Comparison of ENCODE assay signal across 26 mouse cellular contexts in genomic region chr10:79800508-79800907, GRCm38 (mm10). TPM values are rescaled to one million over a fixed set of nuclear protein-coding genes. Genes with fewer than 3 reads are reported as not detected.
DNase-seq lines count a peak whose midpoint lies in the region; ATAC-seq and TF ChIP-seq lines count a peak whose summit lies in the region.
"Had no signal": no experiment of that assay in that cellular context is flagged by ENCODE, and none has a peak within 500 bp of the region (broad histone marks: within the 10 kb centered on the region; RNA-seq: fewer than 3 reads in every experiment).

No protein-coding gene starts in this region.

- 86% methylated on average over 11 of the region's 11 CpGs for WGBS in forebrain, embryonic 13.5 days
- 89% methylated on average over 11 of the region's 11 CpGs for WGBS in forebrain, embryonic 11.5 days
- 76% methylated on average over 11 of the region's 11 CpGs for WGBS in hindbrain, embryonic 13.5 days
- 68% methylated on average over 11 of the region's 11 CpGs for WGBS in hindbrain, embryonic 16.5 days

- no peak for TF ChIP-seq CTCF in left cerebral cortex, adult 2 months (IDR thresholded peaks at IDR 0.05)

- H3K4me2 ChIP-seq in forebrain, embryonic 13.5 days = no peak overlapping the region
- no peak overlapping the region for H3K4me2 ChIP-seq in forebrain, embryonic 11.5 days (ENCODE audit: low read depth, low read length, severe bottlenecking)
- H3K4me2 ChIP-seq in hindbrain, embryonic 13.5 days = no peak overlapping the region
- H3K4me2 ChIP-seq in hindbrain, embryonic 16.5 days (ENCODE audit: low read length) = no peak overlapping the region
- H3K4me2 ChIP-seq: heart, embryonic 11.5 days; liver, embryonic 12.5 days; lung, embryonic 14.5 days had no signal

- intact Hi-C loops in left cerebral cortex, adult 2 months (cut with DNase I) = no loop called here
- intact Hi-C loops in left cerebral cortex, postnatal 25 days (cut with DNase I) = no loop called here

- H3K36me3 ChIP-seq in forebrain, embryonic 13.5 days (ENCODE audit: poor library complexity, severe bottlenecking) = peaks cover 21% of the 10 kb centered on the region
- H3K36me3 ChIP-seq in forebrain, embryonic 11.5 days (ENCODE audit: control insufficient read depth, insufficient read depth, low read length) = no peaks in the 10 kb centered on the region
- H3K36me3 ChIP-seq in hindbrain, embryonic 13.5 days = peaks cover 8% of the 10 kb centered on the region
- H3K36me3 ChIP-seq in hindbrain, embryonic 16.5 days (ENCODE audit: control insufficient read depth, insufficient read depth, low read length) = no peaks in the 10 kb centered on the region
- H3K36me3 ChIP-seq: liver, embryonic 12.5 days had no signal

- ATAC-seq in forebrain, embryonic 13.5 days = no peak
- no peak for ATAC-seq in forebrain, embryonic 11.5 days (replicated peaks; ENCODE audit: low FRiP score)
- no peak for ATAC-seq in hindbrain, embryonic 13.5 days (ENCODE audit: low FRiP score)
- no peak for ATAC-seq in hindbrain, embryonic 16.5 days
- ATAC-seq in megakaryocyte progenitor cell, adult 5-6 weeks (replicated peaks; ENCODE audit: poor library complexity) = no peak
- ATAC-seq: activated CD4-positive, CD25-positive, alpha-beta regulatory T cell, adult 4 months; CD4-positive, CD25-positive, alpha-beta regulatory T cell, adult 4 months; liver, embryonic 12.5 days had no signal

- H3K9ac ChIP-seq in forebrain, embryonic 13.5 days = 0 out of 2 replicates have a peak overlapping the region, but pooled peaks have one; percentile 16
- H3K9ac ChIP-seq in forebrain, embryonic 11.5 days (ENCODE audit: low read length) = no peak overlapping the region
- H3K9ac ChIP-seq in hindbrain, embryonic 13.5 days = peak overlapping the region; percentile 53; the same call in 1 of the 2 replicates
- no peak overlapping the region for H3K9ac ChIP-seq in hindbrain, embryonic 16.5 days (ENCODE audit: low read depth, low read length)
- H3K9ac ChIP-seq: liver, embryonic 12.5 days; lung, embryonic 14.5 days had no signal

- peak overlapping the region; percentile 21; the same call in 1 of the 2 replicates for H3K27ac ChIP-seq in forebrain, embryonic 13.5 days
- no peak overlapping the region for H3K27ac ChIP-seq in forebrain, embryonic 11.5 days (ENCODE audit: low read depth, low read length)
- H3K27ac ChIP-seq in hindbrain, embryonic 13.5 days = peak overlapping the region; percentile 48
- H3K27ac ChIP-seq in hindbrain, embryonic 16.5 days (ENCODE audit: low read depth, low read length) = no peak overlapping the region; the same call in 1 of the 2 replicates
- peak overlapping the region; percentile 50; the same call in 1 of the 2 replicates for H3K27ac ChIP-seq in left cerebral cortex, adult 2 months
- H3K27ac ChIP-seq: liver, embryonic 12.5 days had no signal

- H3K9me3 ChIP-seq in forebrain, embryonic 13.5 days (replicated peaks) = no peaks in the 10 kb centered on the region
- no peaks in the 10 kb centered on the region for H3K9me3 ChIP-seq in forebrain, embryonic 11.5 days (ENCODE audit: control insufficient read depth, low read length)
- H3K9me3 ChIP-seq in hindbrain, embryonic 13.5 days = no peaks in the 10 kb centered on the region
- no peaks in the 10 kb centered on the region for H3K9me3 ChIP-seq in hindbrain, embryonic 16.5 days (ENCODE audit: control insufficient read depth, low read length)
- H3K9me3 ChIP-seq: liver, embryonic 12.5 days had no signal

- H3K4me1 ChIP-seq in forebrain, embryonic 13.5 days = peaks cover 85% of the 10 kb centered on the region
- H3K4me1 ChIP-seq in forebrain, embryonic 11.5 days (replicated peaks; ENCODE audit: control insufficient read depth, insufficient read depth, low read length) = peaks cover 25% of the 10 kb centered on the region
- H3K4me1 ChIP-seq in hindbrain, embryonic 13.5 days (replicated peaks) = peaks cover 88% of the 10 kb centered on the region
- peaks cover 48% of the 10 kb centered on the region for H3K4me1 ChIP-seq in hindbrain, embryonic 16.5 days (ENCODE audit: control insufficient read depth, insufficient read depth, low read depth, low read length)

- H3K27me3 ChIP-seq in forebrain, embryonic 13.5 days = no peaks in the 10 kb centered on the region
- H3K27me3 ChIP-seq in forebrain, embryonic 11.5 days (ENCODE audit: control insufficient read depth, insufficient read depth, low read length) = no peaks in the 10 kb centered on the region
- H3K27me3 ChIP-seq in hindbrain, embryonic 13.5 days = no peaks in the 10 kb centered on the region
- H3K27me3 ChIP-seq in hindbrain, embryonic 16.5 days (replicated peaks; ENCODE audit: control insufficient read depth, insufficient read depth, low read length) = no peaks in the 10 kb centered on the region

- no peak overlapping the region for H3K4me3 ChIP-seq in forebrain, embryonic 13.5 days
- no peak overlapping the region for H3K4me3 ChIP-seq in forebrain, embryonic 11.5 days (ENCODE audit: low read depth, low read length)
- no peak overlapping the region for H3K4me3 ChIP-seq in hindbrain, embryonic 13.5 days
- no peak overlapping the region for H3K4me3 ChIP-seq in hindbrain, embryonic 16.5 days (ENCODE audit: low read length)
- H3K4me3 ChIP-seq in left cerebral cortex, adult 2 months = no peak overlapping the region
- H3K4me3 ChIP-seq: liver, embryonic 12.5 days; myocyte had no signal

- no peak for DNase-seq in forebrain, embryonic 11.5 days (ENCODE audit: low spot score)
- DNase-seq in left cerebral cortex, adult 2 months (ENCODE audit: extremely low spot score in 1 of 2, low spot score in 2 of 2) = no peak
- DNase-seq in left cerebral cortex, postnatal 25 days (ENCODE audit: low spot score in 2 of 2) = no peak
- DNase-seq in kidney, postnatal 36 days = peak; percentile 64 to 72
- DNase-seq: adrenal gland, postnatal 10 days; cerebellum, adult 9-10 months; heart, postnatal 4 days; layer of hippocampus, postnatal 36 days; lung, embryonic 14.5 days; lung, postnatal 36 days; right cerebral cortex, postnatal 25 days; thymus, postnatal 4 days had no signal

RNA-seq across cellular contexts. Expression of gene Palm, which starts 7.1 kb away (rescaled TPM):
- 214 and 234 TPM in 2 replicates for polyA plus RNA-seq in forebrain, embryonic 13.5 days (2015; fragmentation: Nextera tagmentation; extraction: Ambion mirVana)
- 140 and 157 TPM in 2 replicates for polyA plus RNA-seq in forebrain, embryonic 11.5 days (2014; fragmentation: Nextera tagmentation; extraction: Ambion mirVana)
- 240 and 252 TPM in 2 replicates for polyA plus RNA-seq in hindbrain, embryonic 13.5 days (2015; fragmentation: Nextera tagmentation; extraction: Ambion mirVana)
- polyA plus RNA-seq in hindbrain, embryonic 16.5 days (2015; fragmentation: Nextera tagmentation; extraction: Ambion mirVana) = 297 and 309 TPM in 2 replicates
- total RNA-seq in left cerebral cortex, adult 2 months (2021) = 100 to 1,000 TPM; 293 to 312 TPM
- total RNA-seq in left cerebral cortex, postnatal 25 days (2021) = 100 to 1,000 TPM; 318 to 348 TPM
- 65.3 and 71.4 TPM in 2 replicates for total RNA-seq in megakaryocyte progenitor cell, adult 5-6 weeks (2015)
- total RNA-seq in megakaryocyte progenitor cell, adult 5-6 weeks (2017) = 43.4 and 53.4 TPM in 2 replicates

RNA-seq across cellular contexts. Expression of gene Prss57, which starts 9.7 kb away (rescaled TPM):
- 0.09 and 0.13 TPM in 2 replicates for polyA plus RNA-seq in forebrain, embryonic 13.5 days (2015; fragmentation: Nextera tagmentation; extraction: Ambion mirVana)
- not detected in 2 replicates for polyA plus RNA-seq in forebrain, embryonic 11.5 days (2014; fragmentation: Nextera tagmentation; extraction: Ambion mirVana)
- polyA plus RNA-seq in hindbrain, embryonic 13.5 days (2015; fragmentation: Nextera tagmentation; extraction: Ambion mirVana) = 0.18 TPM in 1 of 2 replicates, not detected in the other
- 0.31 TPM in 1 of 2 replicates, not detected in the other for polyA plus RNA-seq in hindbrain, embryonic 16.5 days (2015; fragmentation: Nextera tagmentation; extraction: Ambion mirVana)
- under 1 TPM; 0.58 to 0.75 TPM for total RNA-seq in left cerebral cortex, adult 2 months (2021)
- total RNA-seq in left cerebral cortex, postnatal 25 days (2021) = 1 to 10 TPM in 1 of 2 experiments, under 1 TPM in 1; 0.62 to 1.1 TPM
- 160 and 189 TPM in 2 replicates for total RNA-seq in megakaryocyte progenitor cell, adult 5-6 weeks (2015)
- total RNA-seq in megakaryocyte progenitor cell, adult 5-6 weeks (2017) = 95.1 and 100.0 TPM in 2 replicates
- total RNA-seq: gastrocnemius, adult 18-20 months; gastrocnemius, postnatal 4 days; heart, postnatal 4 days had no signal
- polyA plus RNA-seq: CD4-positive, CD25-positive, alpha-beta regulatory T cell, adult 4 months; embryonic facial prominence, embryonic 11.5 days; heart, embryonic 11.5 days; lung, embryonic 14.5 days; stomach, embryonic 14.5 days had no signal

RNA-seq across cellular contexts. Expression of gene Misp, which starts 20.3 kb away (rescaled TPM):
- 0.71 and 1.1 TPM in 2 replicates for polyA plus RNA-seq in forebrain, embryonic 13.5 days (2015; fragmentation: Nextera tagmentation; extraction: Ambion mirVana)
- 0.39 and 0.99 TPM in 2 replicates for polyA plus RNA-seq in forebrain, embryonic 11.5 days (2014; fragmentation: Nextera tagmentation; extraction: Ambion mirVana)
- 0.84 and 1.0 TPM in 2 replicates for polyA plus RNA-seq in hindbrain, embryonic 13.5 days (2015; fragmentation: Nextera tagmentation; extraction: Ambion mirVana)
- polyA plus RNA-seq in hindbrain, embryonic 16.5 days (2015; fragmentation: Nextera tagmentation; extraction: Ambion mirVana) = 0.46 and 0.59 TPM in 2 replicates
- total RNA-seq in left cerebral cortex, adult 2 months (2021) = under 1 TPM; 0.59 to 0.89 TPM
- total RNA-seq in left cerebral cortex, postnatal 25 days (2021) = 1 to 10 TPM in 1 of 2 experiments, under 1 TPM in 1; 0.62 to 1.7 TPM
- not detected in 2 replicates for total RNA-seq in megakaryocyte progenitor cell, adult 5-6 weeks (2015)
- total RNA-seq in megakaryocyte progenitor cell, adult 5-6 weeks (2017) = 0.58 TPM in 1 of 2 replicates, not detected in the other
- total RNA-seq: common myeloid progenitor, adult 5-6 weeks had no signal
- polyA plus RNA-seq: activated CD4-positive, CD25-positive, alpha-beta regulatory T cell, adult 4 months had no signal

RNA-seq across cellular contexts. Expression of gene Fstl3, which starts 23.4 kb away (rescaled TPM):
- 0.40 and 0.62 TPM in 2 replicates for polyA plus RNA-seq in forebrain, embryonic 13.5 days (2015; fragmentation: Nextera tagmentation; extraction: Ambion mirVana)
- polyA plus RNA-seq in forebrain, embryonic 11.5 days (2014; fragmentation: Nextera tagmentation; extraction: Ambion mirVana) = 0.41 and 1.0 TPM in 2 replicates
- 1.3 and 1.4 TPM in 2 replicates for polyA plus RNA-seq in hindbrain, embryonic 13.5 days (2015; fragmentation: Nextera tagmentation; extraction: Ambion mirVana)
- 2.6 and 3.0 TPM in 2 replicates for polyA plus RNA-seq in hindbrain, embryonic 16.5 days (2015; fragmentation: Nextera tagmentation; extraction: Ambion mirVana)
- 1 to 10 TPM; 2.5 to 2.6 TPM for total RNA-seq in left cerebral cortex, adult 2 months (2021)
- total RNA-seq in left cerebral cortex, postnatal 25 days (2021) = 1 to 10 TPM; 2.2 to 2.4 TPM
- total RNA-seq in megakaryocyte progenitor cell, adult 5-6 weeks (2015) = 1.6 and 2.7 TPM in 2 replicates
- 1.3 and 3.6 TPM in 2 replicates for total RNA-seq in megakaryocyte progenitor cell, adult 5-6 weeks (2017)

RNA-seq across cellular contexts. Expression of gene Rnf126, which starts 33.8 kb away (rescaled TPM):
- 70.9 and 74.8 TPM in 2 replicates for polyA plus RNA-seq in forebrain, embryonic 13.5 days (2015; fragmentation: Nextera tagmentation; extraction: Ambion mirVana)
- 118 TPM in 2 replicates for polyA plus RNA-seq in forebrain, embryonic 11.5 days (2014; fragmentation: Nextera tagmentation; extraction: Ambion mirVana)
- polyA plus RNA-seq in hindbrain, embryonic 13.5 days (2015; fragmentation: Nextera tagmentation; extraction: Ambion mirVana) = 87.9 and 90.7 TPM in 2 replicates
- 74.2 and 101 TPM in 2 replicates for polyA plus RNA-seq in hindbrain, embryonic 16.5 days (2015; fragmentation: Nextera tagmentation; extraction: Ambion mirVana)
- 10 to 100 TPM; 93.3 to 97.5 TPM for total RNA-seq in left cerebral cortex, adult 2 months (2021)
- 10 to 100 TPM; 90.9 to 96.0 TPM for total RNA-seq in left cerebral cortex, postnatal 25 days (2021)
- 55.6 and 63.0 TPM in 2 replicates for total RNA-seq in megakaryocyte progenitor cell, adult 5-6 weeks (2015)
- 18.4 and 20.2 TPM in 2 replicates for total RNA-seq in megakaryocyte progenitor cell, adult 5-6 weeks (2017)

Comparison
In these comparisons a context has a peak if more than half of its experiments do, and no peak if none do; other contexts are left out.
1. H3K27ac ChIP-seq: peak in forebrain, embryonic 13.5 days (single experiment), hindbrain, embryonic 13.5 days (single experiment) and left cerebral cortex, adult 2 months (single experiment); none in forebrain, embryonic 11.5 days (single experiment) and hindbrain, embryonic 16.5 days (single experiment).
2. H3K9ac ChIP-seq: peak in forebrain, embryonic 13.5 days (single experiment) and hindbrain, embryonic 13.5 days (single experiment); none in forebrain, embryonic 11.5 days (single experiment) and hindbrain, embryonic 16.5 days (single experiment).
3. DNase-seq: peak in kidney, postnatal 36 days (2 of 2); none in forebrain, embryonic 11.5 days (single experiment), left cerebral cortex, adult 2 months (0 of 2) and left cerebral cortex, postnatal 25 days (0 of 2).